Mouse (Mus musculus): ENCODE results near the gene Ifna16.

DNA sequence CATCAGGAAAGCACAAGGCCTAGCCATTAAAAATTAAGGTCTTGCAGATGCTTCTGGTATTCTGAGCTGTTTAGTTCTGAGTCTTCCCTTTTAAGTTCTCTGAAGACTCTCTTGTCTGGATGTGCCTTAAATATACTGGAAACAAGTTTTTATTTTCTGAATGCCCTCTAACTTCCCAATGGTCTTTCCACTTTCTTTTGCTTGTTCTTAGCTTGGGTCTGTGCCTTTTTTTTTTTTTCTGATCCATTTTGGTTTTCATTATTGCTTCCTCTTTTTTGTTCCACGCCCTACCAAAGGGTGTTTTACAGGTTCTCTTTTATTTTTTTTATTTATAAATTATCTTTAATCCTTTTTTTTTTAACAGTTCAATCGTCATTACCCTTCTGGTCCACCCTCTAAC lies 32.4 kb downstream of the Ifna16 start, which contains the start of gene Ifna13:
- TF ChIP-seq CTCF (IDR thresholded peaks at IDR 0.05; ENCODE audit: low read depth) (no peak), EP300 (optimal IDR thresholded peaks at IDR 0.05) (no peak)
